In genomic region chr2:29643418-29643817, GRCm38 (mm10) we compare ENCODE assay signal across 10 mouse cellular contexts. TPM values are rescaled to one million over a fixed set of nuclear protein-coding genes. Genes with fewer than 3 reads are reported as not detected.
A peak's percentile ranks its signal among the peaks of the same experiment; 100 is the strongest.
DNase-seq lines count a peak whose midpoint lies in the region; ATAC-seq and TF ChIP-seq lines count a peak whose summit lies in the region.
"Had no signal": no experiment of that assay in that cellular context is flagged by ENCODE, and none has a peak within 500 bp of the region (broad histone marks: within the 10 kb centered on the region; RNA-seq: fewer than 3 reads in every experiment).

No protein-coding gene starts in this region.

- no peaks in the 10 kb centered on the region for H3K27me3 ChIP-seq in heart, embryonic 16.5 days (ENCODE audit: control insufficient read depth, insufficient read depth, low read length)
- no peaks in the 10 kb centered on the region for H3K27me3 ChIP-seq in lung, embryonic 14.5 days (ENCODE audit: insufficient read depth, low read length)

- ATAC-seq in heart, embryonic 16.5 days (replicated peaks; ENCODE audit: extremely low read depth, insufficient read depth, low FRiP score): peak; percentile 75
- ATAC-seq in lung, embryonic 14.5 days (ENCODE audit: insufficient read depth): no peak
- ATAC-seq: CD4-positive, CD25-positive, alpha-beta regulatory T cell, adult 4 months had no signal

- peak overlapping the region; percentile 79 for H3K27ac ChIP-seq in heart, embryonic 16.5 days (ENCODE audit: low read length)
- no peak overlapping the region for H3K27ac ChIP-seq in lung, embryonic 14.5 days (ENCODE audit: low read depth)

- peak overlapping the region; percentile 58 for H3K9ac ChIP-seq in heart, embryonic 16.5 days (ENCODE audit: low read length)
- no peak overlapping the region for H3K9ac ChIP-seq in lung, embryonic 14.5 days

- H3K4me2 ChIP-seq in heart, embryonic 16.5 days (ENCODE audit: low read depth, low read length): peak overlapping the region; percentile 21; the same call in 1 of the 2 replicates
- no peak overlapping the region for H3K4me2 ChIP-seq in lung, embryonic 14.5 days

- no peaks in the 10 kb centered on the region for H3K9me3 ChIP-seq in heart, embryonic 16.5 days (replicated peaks; ENCODE audit: control insufficient read depth, low read length)
- no peaks in the 10 kb centered on the region for H3K9me3 ChIP-seq in lung, embryonic 14.5 days (ENCODE audit: low read depth, low read length)

- DNase-seq in gastrocnemius, adult 18-20 months (ENCODE audit: low spot score): peak; percentile 59
- DNase-seq in gastrocnemius, postnatal 10 days: no peak
- peak; percentile 58 for DNase-seq in Muller cell, postnatal 12 days (ENCODE audit: inconsistent ontology term)
- peak; percentile 57 for DNase-seq in lung, embryonic 14.5 days
- no peak for DNase-seq in right cerebral cortex, adult 18-20 months
- DNase-seq in adrenal gland, postnatal 10 days: no peak
- no peak for DNase-seq in B cell, adult 2 months

- H3K4me3 ChIP-seq in heart, embryonic 16.5 days (ENCODE audit: low read length): peak overlapping the region; percentile 17
- no peak overlapping the region for H3K4me3 ChIP-seq in lung, embryonic 14.5 days (ENCODE audit: low read depth, low read length)
- H3K4me3 ChIP-seq: myocyte had no signal

- peaks cover 30% of the 10 kb centered on the region for H3K4me1 ChIP-seq in heart, embryonic 16.5 days (ENCODE audit: control insufficient read depth, insufficient read depth, low read length)
- no peaks in the 10 kb centered on the region for H3K4me1 ChIP-seq in lung, embryonic 14.5 days (ENCODE audit: insufficient read depth)

- no peaks in the 10 kb centered on the region for H3K36me3 ChIP-seq in heart, embryonic 16.5 days (ENCODE audit: control insufficient read depth, insufficient read depth)
- 0 out of 2 replicates have a peak, but pooled peaks cover 3% of the 10 kb centered on the region for H3K36me3 ChIP-seq in lung, embryonic 14.5 days (ENCODE audit: insufficient read depth)

- 75% methylated on average over 4 of the region's 4 CpGs for WGBS in heart, embryonic 16.5 days
- 84% methylated on average over 4 of the region's 4 CpGs for WGBS in lung, embryonic 14.5 days

- no peak for TF ChIP-seq CTCF in lung, embryonic 14.5 days (IDR thresholded peaks at IDR 0.05; ENCODE audit: low read depth)

RNA-seq across cellular contexts. Expression of gene Rapgef1, which starts 23.9 kb away (rescaled TPM):
- total RNA-seq in gastrocnemius, adult 18-20 months (2021): 100 to 1,000 TPM; 137 to 155 TPM
- 10 to 100 TPM; 90.9 to 92.2 TPM for total RNA-seq in gastrocnemius, postnatal 10 days (2021)
- polyA plus RNA-seq in heart, embryonic 16.5 days (2015; fragmentation: Nextera tagmentation; extraction: Ambion mirVana): 11.3 and 12.9 TPM in 2 replicates
- polyA plus RNA-seq in lung, embryonic 14.5 days (2014; fragmentation: Nextera tagmentation; extraction: Ambion mirVana): 18.3 and 20.5 TPM in 2 replicates
- 10 to 100 TPM; 58.5 to 66.5 TPM for total RNA-seq in adrenal gland, postnatal 10 days (2021)

Comparison
In these comparisons a context has a peak if more than half of its experiments do, and no peak if none do; other contexts are left out.
1. DNase-seq: peak in gastrocnemius, adult 18-20 months (single experiment), Muller cell, postnatal 12 days (single experiment) and lung, embryonic 14.5 days (single experiment); none in gastrocnemius, postnatal 10 days (single experiment), right cerebral cortex, adult 18-20 months (single experiment), adrenal gland, postnatal 10 days (single experiment) and B cell, adult 2 months (0 of 2).